Mouse (Mus musculus) forebrain, embryonic 14.5 days (tissue): ENCODE measurements around the gene Tmcc1. TPM values are rescaled to one million over a fixed set of nuclear protein-coding genes. Genes with fewer than 3 reads are reported as not detected.

Source experiments
- ATAC-seq: fragments of 200-750 bp; cut with Nextera tagmentation; 2 replicates; pipeline ENCODE4 v1.8.0; 2017; ENCODE audit warnings: mild to moderate bottlenecking, moderate library complexity
- DNase-seq: peaks from one replicate; pipeline ENCODE4 v3.0.0-alpha.2; 2015; ENCODE audit warnings: low spot score
- H3K27ac ChIP-seq: fragments of 300-500 bp; sonication (generic); 2 replicates; pipeline ENCODE4 v1.5.1; 2014; ENCODE audit warnings: low read depth, mild to moderate bottlenecking, control low read depth, low read length, moderate library complexity
- H3K27me3 ChIP-seq: fragments of 300-500 bp; sonication (generic); replicated peaks from 2 replicates; pipeline ENCODE4 v1.6.1; 2014; ENCODE audit warnings: low read length, control low read depth, mixed read lengths; ENCODE audit not compliant: control insufficient read depth, insufficient read depth
- H3K36me3 ChIP-seq: fragments of 300-500 bp; sonication (generic); 2 replicates; pipeline ENCODE4 v1.6.1; 2014; ENCODE audit warnings: low read length, control low read depth; ENCODE audit not compliant: control insufficient read depth, insufficient read depth
- H3K4me1 ChIP-seq: fragments of 300-500 bp; sonication (generic); 2 replicates; pipeline ENCODE4 v1.6.1; 2014; ENCODE audit warnings: antibody characterized with exemption, low read length, control low read depth; ENCODE audit not compliant: control insufficient read depth, insufficient read depth
- H3K4me2 ChIP-seq: fragments of 300-500 bp; sonication (generic); 2 replicates; pipeline ENCODE4 v1.6.1; 2014; ENCODE audit warnings: mild to moderate bottlenecking, control low read depth, low read length
- H3K4me3 ChIP-seq: fragments of 300-500 bp; sonication (generic); 2 replicates; pipeline ENCODE4 v1.5.1; 2014; ENCODE audit warnings: low read depth, low read length, control low read depth
- H3K9ac ChIP-seq: fragments of 300-500 bp; sonication (generic); 2 replicates; pipeline ENCODE4 v1.6.1; 2014; ENCODE audit warnings: mild to moderate bottlenecking, low read length, control low read depth, moderate library complexity
- H3K9me3 ChIP-seq: fragments of 300-500 bp; sonication (generic); replicated peaks from 2 replicates; pipeline ENCODE4 v1.6.1; 2016; ENCODE audit warnings: low read length, control low read depth, mixed read lengths; ENCODE audit not compliant: control insufficient read depth
- WGBS: fragments of 180-500 bp; shearing (Covaris S2); extraction: QIAGEN DNeasy Blood & Tissue Kit; methylation state at CpG from one replicate; pipeline ENCODE4 v1.1.7; 2014; 5-methylcytosine and 5-hydroxymethylcytosine counted together
- polyA plus RNA-seq: library from polyadenylated mRNA; unstranded; fragments of >200 nt; fragmentation: Nextera tagmentation; extraction: Ambion mirVana; gene quantifications from 2 replicates; pipeline ENCODE4 v1.2.1, GENCODE M21; 2014

Tmcc1 gene
- polyA plus RNA-seq, 1 experiment from 2014 or later = 22.7 TPM

- no peak for DNase-seq
- no peaks in the 10 kb centered on the region for H3K4me1 ChIP-seq
- H3K4me3 ChIP-seq = no peak overlapping the region
- H3K27ac ChIP-seq = no peak overlapping the region
- H3K4me2 ChIP-seq = no peak overlapping the region
- H3K27me3 ChIP-seq = no peaks in the 10 kb centered on the region
- no peaks in the 10 kb centered on the region for H3K9me3 ChIP-seq
- no peaks in the 10 kb centered on the region for H3K36me3 ChIP-seq
- no peak overlapping the region for H3K9ac ChIP-seq
- no peak for ATAC-seq
- WGBS = 58% methylated on average over 9 of the region's 9 CpGs
These were observed 186.6 kb downstream of the Tmcc1 start for GRCm38 (mm10) chr6:116006731-116007130.

DNA sequence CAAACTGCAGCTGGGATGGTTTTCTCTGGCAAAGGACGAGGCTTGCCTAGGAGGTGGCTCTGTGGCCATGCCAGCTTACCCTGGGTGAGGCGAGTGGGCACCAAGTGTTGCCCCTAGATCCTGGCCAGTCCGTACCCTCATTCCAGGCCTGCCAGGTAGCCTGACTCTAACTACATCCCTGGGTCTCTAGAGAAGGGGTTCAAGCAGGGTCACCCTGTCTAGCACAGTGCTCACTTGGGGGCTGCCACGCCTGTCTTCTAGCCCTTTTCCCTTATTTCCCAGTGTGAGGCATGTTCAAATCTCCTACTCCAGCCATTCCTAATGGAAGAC is 187.4 kb downstream of the Tmcc1 start:
- H3K36me3 ChIP-seq = no peaks in the 10 kb centered on the region
- WGBS = 88% methylated on average over 4 of the region's 4 CpGs
- H3K27me3 ChIP-seq = no peaks in the 10 kb centered on the region
- H3K27ac ChIP-seq = 0 out of 2 replicates have a peak overlapping the region, but pooled peaks have one; percentile 14
- H3K4me3 ChIP-seq = no peak overlapping the region
- no peak overlapping the region for H3K4me2 ChIP-seq
- H3K4me1 ChIP-seq = no peaks in the 10 kb centered on the region
- H3K9ac ChIP-seq = no peak overlapping the region
- no peaks in the 10 kb centered on the region for H3K9me3 ChIP-seq
- ATAC-seq (no peak), DNase-seq (no peak)

DNA sequence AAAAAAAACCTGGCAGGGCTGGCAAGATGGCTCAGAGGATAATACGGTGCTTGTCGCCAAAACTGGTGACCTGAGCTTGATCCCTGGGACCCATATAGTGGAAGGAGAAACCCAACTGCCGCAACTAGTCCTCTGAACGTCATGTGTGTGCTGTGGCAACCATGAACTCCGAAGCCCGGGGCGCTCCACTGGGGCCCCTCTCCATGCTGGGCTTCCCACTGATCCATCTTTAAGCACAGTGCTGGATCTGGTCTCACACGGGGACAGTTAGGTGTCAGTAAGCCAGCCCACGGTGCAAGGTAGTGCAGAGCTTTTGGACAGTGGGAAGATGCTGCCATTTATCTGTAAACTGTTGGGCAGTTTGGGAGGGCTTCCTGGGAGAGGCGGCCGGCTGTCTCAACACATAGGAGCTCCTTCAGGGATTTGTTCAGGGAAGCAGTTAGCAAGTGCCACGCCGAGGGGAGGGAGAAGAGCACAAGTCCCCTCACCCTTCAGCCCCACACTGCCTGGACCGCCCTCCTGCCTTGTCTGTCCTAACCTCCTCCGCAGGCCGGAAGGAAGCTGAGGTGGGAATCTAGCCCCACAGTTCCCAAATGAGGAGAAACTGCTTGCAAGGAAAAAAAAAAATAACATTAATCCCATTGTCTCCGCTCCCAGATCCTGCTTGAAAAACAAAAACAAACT is 187.9 kb downstream of the Tmcc1 start:
- H3K9me3 ChIP-seq = no peaks in the 10 kb centered on the region
- no peaks in the 10 kb centered on the region for H3K4me1 ChIP-seq
- H3K36me3 ChIP-seq = no peaks in the 10 kb centered on the region
- no peaks in the 10 kb centered on the region for H3K27me3 ChIP-seq
- no peak overlapping the region for H3K9ac ChIP-seq
- no peak overlapping the region for H3K4me2 ChIP-seq
- H3K4me3 ChIP-seq = no peak overlapping the region
- no peak for ATAC-seq
- WGBS = 77% methylated on average over 17 of the region's 17 CpGs
- no peak for DNase-seq
- no peak overlapping the region for H3K27ac ChIP-seq

DNA sequence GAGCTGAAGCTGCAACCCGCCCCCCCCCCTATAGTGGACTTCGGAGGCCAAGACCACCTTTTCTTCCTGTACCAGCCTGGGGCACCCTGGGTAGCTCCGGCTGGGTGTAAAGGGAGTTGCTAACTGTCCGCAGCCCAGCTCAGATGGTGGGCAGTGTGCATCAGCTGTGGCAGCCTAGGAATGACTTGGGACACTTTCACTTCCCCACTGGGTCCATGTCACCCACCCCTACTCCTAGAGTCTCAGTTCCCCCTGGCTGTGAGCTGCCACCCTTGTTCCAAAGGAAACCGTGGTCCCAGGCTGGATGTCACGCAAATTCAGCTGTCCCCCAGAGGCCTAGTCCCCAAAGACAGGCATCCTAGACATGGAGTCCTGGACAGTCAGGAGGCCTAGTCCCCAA is 188.6 kb downstream of the Tmcc1 start:
- H3K9ac ChIP-seq = no peak overlapping the region
- no peak overlapping the region for H3K4me3 ChIP-seq
- ATAC-seq (no peak), DNase-seq (no peak)
- H3K36me3 ChIP-seq = no peaks in the 10 kb centered on the region
- no peaks in the 10 kb centered on the region for H3K27me3 ChIP-seq
- WGBS = 92% methylated on average over 6 of the region's 6 CpGs
- no peaks in the 10 kb centered on the region for H3K4me1 ChIP-seq
- H3K4me2 ChIP-seq = no peak overlapping the region
- no peaks in the 10 kb centered on the region for H3K9me3 ChIP-seq
- no peak overlapping the region for H3K27ac ChIP-seq

DNA sequence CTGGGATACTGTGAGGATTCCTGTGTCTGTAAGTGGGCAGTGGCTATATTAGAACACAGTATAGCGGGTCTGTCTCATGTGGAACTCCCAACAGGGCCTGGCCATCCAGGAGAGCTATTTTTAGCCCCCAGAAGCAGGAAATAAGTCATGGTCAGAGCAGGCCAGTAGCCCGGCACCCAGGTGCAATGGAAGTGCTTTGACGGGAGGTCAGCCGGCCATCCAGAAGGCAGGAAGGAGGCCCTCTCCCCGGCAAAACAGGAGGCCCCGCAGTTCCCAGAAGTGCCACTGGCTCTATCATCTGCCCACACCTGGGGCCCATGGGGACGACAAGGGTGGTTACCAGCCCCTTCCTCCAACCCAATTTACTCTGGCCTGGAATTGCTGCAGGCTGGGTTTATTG is 189.2 kb downstream of the Tmcc1 start:
- no peaks in the 10 kb centered on the region for H3K4me1 ChIP-seq
- ATAC-seq = no peak
- H3K9me3 ChIP-seq = no peaks in the 10 kb centered on the region
- H3K27me3 ChIP-seq = no peaks in the 10 kb centered on the region
- H3K9ac ChIP-seq = no peak overlapping the region
- DNase-seq = no peak
- WGBS = 73% methylated on average over 7 of the region's 7 CpGs
- no peaks in the 10 kb centered on the region for H3K36me3 ChIP-seq
- no peak overlapping the region for H3K4me3 ChIP-seq
- H3K4me2 ChIP-seq = no peak overlapping the region
- no peak overlapping the region for H3K27ac ChIP-seq

DNA sequence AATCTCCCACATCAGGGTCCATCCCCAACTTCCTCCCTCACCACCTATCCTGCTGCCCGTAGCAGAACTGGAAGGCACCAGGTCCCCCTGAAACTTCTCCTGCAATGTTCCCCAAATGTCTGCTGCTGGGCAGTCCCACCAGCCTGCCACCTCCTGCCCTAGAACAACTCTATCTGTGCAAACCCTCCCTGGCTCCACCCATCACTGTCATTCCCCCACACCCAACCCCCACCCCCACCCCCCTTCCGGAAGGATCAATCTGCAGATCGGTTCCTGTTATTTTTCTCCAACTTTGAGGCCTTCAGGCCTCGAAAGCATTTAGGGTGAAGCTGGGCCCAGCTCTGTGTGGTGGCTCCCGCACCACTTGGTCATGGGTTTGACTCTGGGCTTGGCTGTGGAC is 189.8 kb downstream of the Tmcc1 start:
- Histone ChIP-seq H3K4me3 (no peak overlapping the region), H3K27ac (no peak overlapping the region), H3K4me2 (no peak overlapping the region), H3K9ac (no peak overlapping the region), H3K27me3 (no peaks in the 10 kb centered on the region), H3K4me1 (no peaks in the 10 kb centered on the region), H3K9me3 (no peaks in the 10 kb centered on the region), H3K36me3 (no peaks in the 10 kb centered on the region)
- DNase-seq = no peak
- WGBS = 89% methylated on average over 5 of the region's 5 CpGs
- ATAC-seq = no peak

- Histone ChIP-seq H3K4me1 (no peaks in the 10 kb centered on the region), H3K27ac (no peak overlapping the region), H3K27me3 (no peaks in the 10 kb centered on the region), H3K36me3 (no peaks in the 10 kb centered on the region), H3K4me3 (no peak overlapping the region), H3K4me2 (no peak overlapping the region), H3K9me3 (no peaks in the 10 kb centered on the region), H3K9ac (no peak overlapping the region)
- 67% methylated on average over 12 of the region's 12 CpGs for WGBS
- ATAC-seq = no peak
- DNase-seq = no peak
These were observed 190.8 kb downstream of the Tmcc1 start for GRCm38 (mm10) chr6:116002311-116003104.

DNA sequence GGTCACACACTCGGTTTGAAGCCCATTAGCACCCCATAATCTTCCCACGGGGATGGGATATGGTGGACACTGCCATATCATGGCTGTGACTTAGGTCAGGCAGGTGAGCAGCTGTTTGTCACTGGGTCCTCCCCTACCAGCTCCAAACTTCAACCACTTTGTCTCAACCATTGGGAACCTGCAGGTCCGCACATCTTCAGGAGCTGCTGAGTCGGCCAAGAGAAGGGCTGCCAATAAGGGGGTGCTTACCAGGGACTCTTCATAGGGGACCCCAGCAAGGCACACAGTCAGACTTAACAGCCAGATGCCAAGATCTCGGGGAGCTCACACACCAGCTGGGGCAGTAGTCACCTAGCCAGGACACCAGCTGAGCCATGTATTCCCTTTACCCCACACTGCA is 192.4 kb downstream of the Tmcc1 start:
- DNase-seq = no peak
- no peak overlapping the region for H3K27ac ChIP-seq
- no peak overlapping the region for H3K4me3 ChIP-seq
- H3K27me3 ChIP-seq = no peaks in the 10 kb centered on the region
- H3K9ac ChIP-seq = no peak overlapping the region
- H3K4me2 ChIP-seq = no peak overlapping the region
- no peaks in the 10 kb centered on the region for H3K4me1 ChIP-seq
- ATAC-seq = no peak
- WGBS = 84% methylated on average over 5 of the region's 5 CpGs
- no peaks in the 10 kb centered on the region for H3K9me3 ChIP-seq
- H3K36me3 ChIP-seq = no peaks in the 10 kb centered on the region

DNA sequence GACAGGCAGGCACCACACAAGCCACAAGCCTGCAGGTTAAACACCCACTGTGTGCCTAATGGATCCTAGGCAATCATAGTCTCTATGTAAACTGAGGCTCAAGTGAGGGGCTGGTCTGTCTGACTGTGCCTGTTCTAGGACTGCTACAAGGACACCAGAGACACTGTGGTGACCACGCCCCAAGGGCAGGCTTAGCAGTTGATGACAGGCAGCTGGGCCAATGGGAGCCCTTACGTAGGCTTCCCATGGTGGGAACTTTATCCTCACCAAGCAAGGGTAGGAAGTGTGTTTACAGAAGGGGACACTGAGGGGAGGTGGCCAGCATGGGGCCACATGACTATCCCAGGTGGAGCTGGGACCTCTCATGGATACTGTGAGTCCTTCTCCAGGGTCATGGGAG is 194.1 kb downstream of the Tmcc1 start:
- H3K4me2 ChIP-seq = no peak overlapping the region
- no peak overlapping the region for H3K27ac ChIP-seq
- no peak overlapping the region for H3K4me3 ChIP-seq
- H3K9me3 ChIP-seq = no peaks in the 10 kb centered on the region
- no peak overlapping the region for H3K9ac ChIP-seq
- no peaks in the 10 kb centered on the region; the same call in 1 of the 2 replicates for H3K4me1 ChIP-seq
- peaks cover 6% of the 10 kb centered on the region for H3K27me3 ChIP-seq
- DNase-seq (no peak), ATAC-seq (no peak)
- 77% methylated on average over 2 of the region's 2 CpGs for WGBS
- no peaks in the 10 kb centered on the region for H3K36me3 ChIP-seq
